Mouse (Mus musculus) frontal cortex, adult 2 months (tissue): ENCODE results near the gene Fkbp15. TPM values are rescaled to one million over a fixed set of nuclear protein-coding genes. Genes with fewer than 3 reads are reported as not detected.

Experiments
- DNase-seq, 2 experiments: peaks; one replicate each; pipeline ENCODE4 v3.0.0; 2022; ENCODE audit warnings: low spot score in 1 of 2; ENCODE audit errors: extremely low spot score in 1 of 2
- polyA plus RNA-seq: library from polyadenylated mRNA; depleted of rRNA; stranded (reverse); fragments of >200 nt; gene quantifications from 2 replicates; pipeline ENCODE4 v1.2.3, GENCODE M21; 2012

The Fkbp15 gene
- polyA plus RNA-seq, 1 experiment = 27.2 TPM

- DNase-seq = no peak
Observed at GRCm38 (mm10) chr4:62322684-62323083, 37.7 kb downstream of the Fkbp15 start.

- no peak for DNase-seq
Observed at GRCm38 (mm10) chr4:62318294-62318693, 42.1 kb downstream of the Fkbp15 start.

- no peak for DNase-seq
Observed at GRCm38 (mm10) chr4:62316456-62316855, 43.9 kb downstream of the Fkbp15 start.

GRCm38 (mm10) chr4:62314516-62314915 is 45.8 kb downstream of the Fkbp15 start:
- DNase-seq = no peak

- no peak for DNase-seq
Observed at GRCm38 (mm10) chr4:62313641-62314211, 46.6 kb downstream of the Fkbp15 start.

- DNase-seq = no peak
Observed at GRCm38 (mm10) chr4:62312821-62313220, 47.5 kb downstream of the Fkbp15 start.

GRCm38 (mm10) chr4:62308406-62308805 is 51.9 kb downstream of the Fkbp15 start:
- DNase-seq = no peak

GRCm38 (mm10) chr4:62306840-62307239 is 53.5 kb downstream of the Fkbp15 start:
- DNase-seq = no peak

GRCm38 (mm10) chr4:62306301-62306700 is 54.0 kb downstream of the Fkbp15 start:
- no peak for DNase-seq

- no peak for DNase-seq
Observed at GRCm38 (mm10) chr4:62303288-62303687, 57.1 kb downstream of the Fkbp15 start.

GRCm38 (mm10) chr4:62302795-62303194 is 57.6 kb downstream of the Fkbp15 start:
- DNase-seq = no peak

- no peak for DNase-seq
Observed at GRCm38 (mm10) chr4:62300001-62300400, 60.3 kb downstream of the Fkbp15 start.

GRCm38 (mm10) chr4:62297280-62298130 is 62.8 kb downstream of the Fkbp15 start:
- DNase-seq = no peak

GRCm38 (mm10) chr4:62294741-62295140 is 65.6 kb downstream of the Fkbp15 start:
- DNase-seq = no peak

GRCm38 (mm10) chr4:62293219-62293861 is 67.0 kb downstream of the Fkbp15 start:
- DNase-seq = peak in 1 of 2 experiments; percentile 66

GRCm38 (mm10) chr4:62292461-62293180 is 67.7 kb downstream of the Fkbp15 start:
- no peak for DNase-seq

- no peak for DNase-seq
Observed at GRCm38 (mm10) chr4:62290816-62291505, 69.4 kb downstream of the Fkbp15 start.

- DNase-seq = no peak
Observed at GRCm38 (mm10) chr4:62289226-62289625, 71.1 kb downstream of the Fkbp15 start.

GRCm38 (mm10) chr4:62286992-62287900 is 73.1 kb downstream of the Fkbp15 start:
- DNase-seq = no peak
